Comparison of ENCODE assay signal across 8 mouse cellular contexts in genomic region chr14:41008138-41008537, GRCm38 (mm10). TPM values are rescaled to one million over a fixed set of nuclear protein-coding genes. Genes with fewer than 3 reads are reported as not detected.
DNase-seq lines count a peak whose midpoint lies in the region; ATAC-seq lines count a peak whose summit lies in the region.

No protein-coding gene starts in this region.

- no peak overlapping the region for H3K4me2 ChIP-seq in hindbrain, embryonic 11.5 days (replicated peaks; ENCODE audit: low read depth, low read length)
- no peak overlapping the region for H3K4me2 ChIP-seq in embryonic facial prominence, embryonic 12.5 days (replicated peaks)
- H3K4me2 ChIP-seq in kidney, embryonic 14.5 days (replicated peaks; ENCODE audit: low read depth, low read length): peak overlapping the region; percentile 6; the same call in 1 of the 2 replicates

- no peak for ATAC-seq in hindbrain, embryonic 11.5 days (ENCODE audit: low FRiP score)
- peak; percentile 73 for ATAC-seq in embryonic facial prominence, embryonic 12.5 days (ENCODE audit: insufficient number of reproducible peaks, insufficient read depth, low FRiP score, low TSS enrichment)
- peak; percentile 63 for ATAC-seq in kidney, embryonic 14.5 days (ENCODE audit: low FRiP score, low TSS enrichment)
- ATAC-seq in megakaryocyte progenitor cell, adult 5-6 weeks (replicated peaks; ENCODE audit: poor library complexity): peak; percentile 32

- no peaks in the 10 kb centered on the region for H3K9me3 ChIP-seq in hindbrain, embryonic 10.5 days
- H3K9me3 ChIP-seq in hindbrain, embryonic 11.5 days (ENCODE audit: control insufficient read depth, low read length): no peaks in the 10 kb centered on the region
- no peaks in the 10 kb centered on the region for H3K9me3 ChIP-seq in embryonic facial prominence, embryonic 12.5 days
- H3K9me3 ChIP-seq in kidney, embryonic 14.5 days (ENCODE audit: control insufficient read depth, low read length): no peaks in the 10 kb centered on the region

- peak overlapping the region; percentile 43; the same call in 1 of the 2 replicates for H3K27ac ChIP-seq in hindbrain, embryonic 10.5 days
- no peak overlapping the region for H3K27ac ChIP-seq in hindbrain, embryonic 11.5 days (ENCODE audit: low read depth, low read length)
- H3K27ac ChIP-seq in embryonic facial prominence, embryonic 12.5 days: peak overlapping the region; percentile 47
- peak overlapping the region; percentile 78 for H3K27ac ChIP-seq in kidney, embryonic 14.5 days (ENCODE audit: low read depth, low read length)

- no peaks in the 10 kb centered on the region for H3K36me3 ChIP-seq in hindbrain, embryonic 10.5 days
- no peaks in the 10 kb centered on the region for H3K36me3 ChIP-seq in hindbrain, embryonic 11.5 days (ENCODE audit: control insufficient read depth, insufficient read depth, low read length)
- H3K36me3 ChIP-seq in embryonic facial prominence, embryonic 12.5 days: no peaks in the 10 kb centered on the region
- H3K36me3 ChIP-seq in kidney, embryonic 14.5 days (ENCODE audit: control insufficient read depth, insufficient read depth, low read length): no peaks in the 10 kb centered on the region

- H3K27me3 ChIP-seq in hindbrain, embryonic 10.5 days (ENCODE audit: insufficient read depth, poor library complexity, severe bottlenecking): 0 out of 2 replicates have a peak, but pooled peaks cover 3% of the 10 kb centered on the region
- no peaks in the 10 kb centered on the region for H3K27me3 ChIP-seq in hindbrain, embryonic 11.5 days (ENCODE audit: control insufficient read depth, insufficient read depth, low read length)
- 0 out of 2 replicates have a peak, but pooled peaks cover 2% of the 10 kb centered on the region for H3K27me3 ChIP-seq in embryonic facial prominence, embryonic 12.5 days
- no peaks in the 10 kb centered on the region for H3K27me3 ChIP-seq in kidney, embryonic 14.5 days (ENCODE audit: control insufficient read depth, insufficient read depth, low read length)

- peaks cover 25% of the 10 kb centered on the region for H3K4me1 ChIP-seq in hindbrain, embryonic 10.5 days (replicated peaks)
- peaks cover 6% of the 10 kb centered on the region; the same call in 1 of the 2 replicates for H3K4me1 ChIP-seq in hindbrain, embryonic 11.5 days (replicated peaks; ENCODE audit: control insufficient read depth, insufficient read depth, low read length)
- peaks cover 27% of the 10 kb centered on the region for H3K4me1 ChIP-seq in embryonic facial prominence, embryonic 12.5 days
- H3K4me1 ChIP-seq in kidney, embryonic 14.5 days (ENCODE audit: control insufficient read depth, insufficient read depth, low read length): peaks cover 36% of the 10 kb centered on the region

- DNase-seq in hindbrain, embryonic 10.5 days (ENCODE audit: low spot score): no peak
- DNase-seq in hindbrain, embryonic 11.5 days (ENCODE audit: low spot score): no peak
- no peak for DNase-seq in urinary bladder, adult 18-20 months (ENCODE audit: low spot score in 2 of 2)
- DNase-seq in layer of hippocampus, adult 8-10 months (ENCODE audit: low spot score in 2 of 2): no peak
- DNase-seq in embryo, embryonic 11 days: no peak

- no peak overlapping the region for H3K9ac ChIP-seq in hindbrain, embryonic 11.5 days (ENCODE audit: low read depth, low read length)
- H3K9ac ChIP-seq in embryonic facial prominence, embryonic 12.5 days: no peak overlapping the region
- H3K9ac ChIP-seq in kidney, embryonic 14.5 days (ENCODE audit: low read depth, low read length): no peak overlapping the region

- 72% methylated on average over 2 of the region's 2 CpGs for WGBS in hindbrain, embryonic 10.5 days
- 72% methylated on average over 2 of the region's 2 CpGs for WGBS in hindbrain, embryonic 11.5 days
- WGBS in embryonic facial prominence, embryonic 12.5 days: 62% methylated on average over 2 of the region's 2 CpGs
- 42% methylated on average over 2 of the region's 2 CpGs for WGBS in kidney, embryonic 14.5 days

- H3K4me3 ChIP-seq in hindbrain, embryonic 10.5 days: no peak overlapping the region
- H3K4me3 ChIP-seq in hindbrain, embryonic 11.5 days (ENCODE audit: low read depth, low read length): no peak overlapping the region
- no peak overlapping the region for H3K4me3 ChIP-seq in embryonic facial prominence, embryonic 12.5 days
- no peak overlapping the region for H3K4me3 ChIP-seq in kidney, embryonic 14.5 days (ENCODE audit: low read length)

RNA-seq across cellular contexts. Expression of gene Fam213a, which starts 5.5 kb away (rescaled TPM):
- 45.2 and 52.6 TPM in 2 replicates for polyA plus RNA-seq in hindbrain, embryonic 10.5 days (2016; fragmentation: Nextera tagmentation; extraction: Ambion mirVana)
- 54.9 and 65.8 TPM in 2 replicates for polyA plus RNA-seq in hindbrain, embryonic 11.5 days (2014; fragmentation: Nextera tagmentation; extraction: Ambion mirVana)
- 57.1 and 57.7 TPM in 2 replicates for polyA plus RNA-seq in embryonic facial prominence, embryonic 12.5 days (2016; fragmentation: Nextera tagmentation; extraction: Ambion mirVana)
- 108 and 112 TPM in 2 replicates for polyA plus RNA-seq in kidney, embryonic 14.5 days (2014; fragmentation: Nextera tagmentation; extraction: Ambion mirVana)
- 10.8 and 20.4 TPM in 2 replicates for total RNA-seq in megakaryocyte progenitor cell, adult 5-6 weeks (2015)
- 8.7 and 15.3 TPM in 2 replicates for total RNA-seq in megakaryocyte progenitor cell, adult 5-6 weeks (2017)
- total RNA-seq in layer of hippocampus, adult 8-10 months (2022): 100 to 1,000 TPM; 135 to 159 (median 145) TPM

RNA-seq across cellular contexts. Expression of gene Tspan14, which starts 41.5 kb away (rescaled TPM):
- polyA plus RNA-seq in hindbrain, embryonic 10.5 days (2016; fragmentation: Nextera tagmentation; extraction: Ambion mirVana): 95.5 and 95.7 TPM in 2 replicates
- polyA plus RNA-seq in hindbrain, embryonic 11.5 days (2014; fragmentation: Nextera tagmentation; extraction: Ambion mirVana): 96.5 and 105 TPM in 2 replicates
- polyA plus RNA-seq in embryonic facial prominence, embryonic 12.5 days (2016; fragmentation: Nextera tagmentation; extraction: Ambion mirVana): 87.6 and 89.7 TPM in 2 replicates
- 67.4 and 118 TPM in 2 replicates for polyA plus RNA-seq in kidney, embryonic 14.5 days (2014; fragmentation: Nextera tagmentation; extraction: Ambion mirVana)
- total RNA-seq in megakaryocyte progenitor cell, adult 5-6 weeks (2015): 30.7 and 36.6 TPM in 2 replicates
- 35.6 and 42.0 TPM in 2 replicates for total RNA-seq in megakaryocyte progenitor cell, adult 5-6 weeks (2017)
- total RNA-seq in layer of hippocampus, adult 8-10 months (2022): 10 to 100 TPM; 33.0 to 45.1 (median 38.3) TPM
